Mouse (Mus musculus) layer of hippocampus, adult 8-10 months (tissue): ENCODE data around the gene Pdzd4. TPM values are rescaled to one million over a fixed set of nuclear protein-coding genes. Genes with fewer than 3 reads are reported as not detected.

ENCODE experiments used
- DNase-seq, 2 experiments: peaks; one replicate each; pipeline ENCODE4 v3.0.0; 2022; ENCODE audit warnings: low spot score in 2 of 2
- total RNA-seq, 4 experiments: library from RNA; stranded (reverse); gene quantifications; 2 replicates each; pipeline ENCODE4 v1.2.4; 2022

The Pdzd4 gene
- total RNA-seq, 4 experiments from 2014 or later, result 90.5 to 100 (median 95.6) TPM

GRCm38 (mm10) chrX:73786364-73787224 is 38.2 kb downstream of the Pdzd4 start, which contains the start of the genes Idh3g and Ssr4:
TSS of gene Idh3g (minus strand) at chrX:73786897.
TSS of gene Ssr4 (plus strand) at chrX:73787028.
- DNase-seq, result peak; percentile 93 to 95

GRCm38 (mm10) chrX:73785666-73786065 is 39.1 kb downstream of the Pdzd4 start:
- no peak for DNase-seq

- DNase-seq, result no peak
Observed at GRCm38 (mm10) chrX:73782227-73782626, 42.5 kb downstream of the Pdzd4 start.

GRCm38 (mm10) chrX:73774802-73775483 is 49.8 kb downstream of the Pdzd4 start:
- DNase-seq, result no peak

- no peak for DNase-seq
Observed at GRCm38 (mm10) chrX:73774168-73774760, 50.5 kb downstream of the Pdzd4 start, which contains the start of gene Srpk3. TSS of gene Srpk3 (plus strand) at chrX:73774405.

- peak in 1 of 2 experiments; percentile 2 for DNase-seq
Observed at GRCm38 (mm10) chrX:73767267-73767666, 57.5 kb downstream of the Pdzd4 start.

GRCm38 (mm10) chrX:73765311-73765710 is 59.5 kb downstream of the Pdzd4 start:
- no peak for DNase-seq

GRCm38 (mm10) chrX:73758611-73759290 is 66.0 kb downstream of the Pdzd4 start:
- peak in 1 of 2 experiments; percentile 44 for DNase-seq

- peak; percentile 35 to 44 for DNase-seq
Observed at GRCm38 (mm10) chrX:73756334-73757140, 68.2 kb downstream of the Pdzd4 start, which contains the start of gene Plxnb3. TSS of gene Plxnb3 (plus strand) at chrX:73757090.

- DNase-seq, result no peak
Observed at GRCm38 (mm10) chrX:73748977-73749376, 75.8 kb downstream of the Pdzd4 start.

GRCm38 (mm10) chrX:73744774-73745481 is 79.8 kb downstream of the Pdzd4 start:
- no peak for DNase-seq

Other genes starting within 250 kb of the Pdzd4 start
- under 1 TPM; 0.28 to 0.58 (median 0.38) TPM for gene Dusp9, start 185.6 kb downstream of the Pdzd4 start, total RNA-seq
- gene Pnck, start 164.9 kb downstream of the Pdzd4 start, total RNA-seq, result 100 to 1,000 TPM; 115 to 126 (median 117) TPM
- 100 to 1,000 TPM; 101 to 115 (median 108) TPM for gene Slc6a8, start 151.8 kb downstream of the Pdzd4 start, total RNA-seq
- gene Bcap31, start 108.8 kb downstream of the Pdzd4 start, total RNA-seq, result 10 to 100 TPM; 82.3 to 95.3 (median 86.5) TPM
- gene Abcd1, start 108.4 kb downstream of the Pdzd4 start, total RNA-seq, result 10 to 100 TPM; 13.6 to 16.6 (median 15.1) TPM
- 10 to 100 TPM; 14.3 to 17.3 (median 15.5) TPM for gene Plxnb3, start 67.9 kb downstream of the Pdzd4 start, total RNA-seq
- gene Srpk3, start 50.6 kb downstream of the Pdzd4 start, total RNA-seq, result 10 to 100 TPM in 1 of 4 experiments, 1 to 10 TPM in 3; 7.5 to 10.4 (median 8.1) TPM
- 100 to 1,000 TPM; 200 to 214 (median 203) TPM for gene Idh3g, start 38.1 kb downstream of the Pdzd4 start, total RNA-seq
- 100 to 1,000 TPM in 2 of 4 experiments, 10 to 100 TPM in 2; 87.5 to 127 (median 98.2) TPM for gene Ssr4, start 37.9 kb downstream of the Pdzd4 start, total RNA-seq
- not detected for gene Avpr2, start 67.1 kb upstream of the Pdzd4 start, total RNA-seq
- gene L1cam, start 71.1 kb upstream of the Pdzd4 start, total RNA-seq, result 100 to 1,000 TPM; 117 to 151 (median 128) TPM
- 1 to 10 TPM; 4.9 to 8.0 (median 6.0) TPM for gene Arhgap4, start 96.9 kb upstream of the Pdzd4 start, total RNA-seq
- gene Naa10, start 97.0 kb upstream of the Pdzd4 start, total RNA-seq, result 10 to 100 TPM; 64.7 to 73.9 (median 67.1) TPM
- 10 to 100 TPM in 3 of 4 experiments, 1 to 10 TPM in 1; 4.9 to 20.0 (median 14.7) TPM for gene Renbp, start 105.9 kb upstream of the Pdzd4 start, total RNA-seq
- 10 to 100 TPM; 72.7 to 77.3 (median 73.3) TPM for gene Hcfc1, start 141.4 kb upstream of the Pdzd4 start, total RNA-seq
- gene Irak1, start 198.9 kb upstream of the Pdzd4 start, total RNA-seq, result 10 to 100 TPM; 49.9 to 75.1 (median 63.7) TPM